In genomic region chr14:75130501-75131318, GRCm38 (mm10) we compare ENCODE assay signal across 8 mouse cellular contexts. TPM values are rescaled to one million over a fixed set of nuclear protein-coding genes. Genes with fewer than 3 reads are reported as not detected.
A peak's percentile ranks its signal among the peaks of the same experiment; 100 is the strongest.
DNase-seq lines count a peak whose midpoint lies in the region; ATAC-seq lines count a peak whose summit lies in the region.

Lrrc63 (minus strand) TSS chr14:75130881.
Lcp1 (plus strand) TSS chr14:75131101.

- peak; percentile 72 for DNase-seq in R1 (ENCODE audit: low read depth, low spot score)
- DNase-seq in cerebellum, postnatal 14 days, result peak; percentile 82 to 83
- peak; percentile 26 to 51 for DNase-seq in frontal cortex, postnatal 36 days (ENCODE audit: low spot score in 2 of 2)
- peak; percentile 42 to 45 for DNase-seq in left cerebral cortex, adult 18-20 months (ENCODE audit: low spot score in 2 of 2)
- peak; percentile 91 to 92 for DNase-seq in lung, postnatal 4 days
- DNase-seq in retina, postnatal 1 day, result peak; percentile 91
- peak; percentile 74 to 76 for DNase-seq in urinary bladder, adult 18-20 months (ENCODE audit: low spot score in 2 of 2)

- H3K4me2 ChIP-seq in hindbrain, embryonic 15.5 days, result peak within 1 kb of the TSS; percentile 82

- H3K4me1 ChIP-seq in hindbrain, embryonic 15.5 days (replicated peaks), result peaks cover 12% of the 10 kb centered on the region; the same call in 1 of the 2 replicates

- under 1% methylated on average over 39 of the region's 42 CpGs for WGBS in hindbrain, embryonic 15.5 days

- H3K36me3 ChIP-seq in hindbrain, embryonic 15.5 days, result no peaks in the 10 kb centered on the region

- H3K9ac ChIP-seq in hindbrain, embryonic 15.5 days, result peak within 1 kb of the TSS; percentile 53

- no peaks in the 10 kb centered on the region for H3K27me3 ChIP-seq in hindbrain, embryonic 15.5 days

- H3K27ac ChIP-seq in hindbrain, embryonic 15.5 days (replicated peaks), result peak within 1 kb of the TSS; percentile 56

- ATAC-seq in hindbrain, embryonic 15.5 days (ENCODE audit: low FRiP score, low read depth), result peak; percentile 95

- H3K4me3 ChIP-seq in hindbrain, embryonic 15.5 days, result peak within 1 kb of the TSS; percentile 61

- H3K9me3 ChIP-seq in hindbrain, embryonic 15.5 days, result no peaks in the 10 kb centered on the region

RNA-seq across cellular contexts. Expression of gene Lrrc63, which starts in this region (rescaled TPM):
- polyA plus RNA-seq in hindbrain, embryonic 15.5 days (2015; fragmentation: Nextera tagmentation; extraction: Ambion mirVana), result 0.10 TPM in 1 of 2 replicates, not detected in the other
- total RNA-seq in left cerebral cortex, adult 18-20 months (2021), result not detected

RNA-seq across cellular contexts. Expression of gene Lcp1, which starts in this region (rescaled TPM):
- 12.9 and 14.6 TPM in 2 replicates for polyA plus RNA-seq in hindbrain, embryonic 15.5 days (2015; fragmentation: Nextera tagmentation; extraction: Ambion mirVana)
- total RNA-seq in left cerebral cortex, adult 18-20 months (2021), result 1 to 10 TPM; 6.2 to 7.1 TPM

Comparison
In these comparisons a context has a peak if more than half of its experiments do, and no peak if none do; other contexts are left out.
1. Peak in every context shown above with its lines: DNase-seq, ATAC-seq, H3K4me3 ChIP-seq and H3K27ac ChIP-seq.
2. DNase-seq: peak in every context shown above with its lines; median percentile 92 in lung, postnatal 4 days; 91 in retina, postnatal 1 day; 82 in cerebellum, postnatal 14 days; 75 in urinary bladder, adult 18-20 months; 72 in R1; 44 in left cerebral cortex, adult 18-20 months; 38 in frontal cortex, postnatal 36 days.